Mouse (Mus musculus): ENCODE results near the gene Slc29a1. TPM values are rescaled to one million over a fixed set of nuclear protein-coding genes. Genes with fewer than 3 reads are reported as not detected.

The Slc29a1 gene
- polyA plus RNA-seq, 1 experiment from 2014 or later = 59.1 TPM

GRCm38 (mm10) chr17:45565103-45565502, 34.3 kb downstream of the Slc29a1 start:
- 92% methylated on average over 11 of the region's 11 CpGs for WGBS
- Histone ChIP-seq H3K27me3 (no peaks in the 10 kb centered on the region), H3K9ac (peak overlapping the region; percentile 90), H3K27ac (peak overlapping the region; percentile 77; the same call in 1 of the 2 replicates), H3K4me2 (replicated peaks) (peak overlapping the region; percentile 96), H3K9me3 (no peaks in the 10 kb centered on the region), H3K4me1 (peaks cover 13% of the 10 kb centered on the region), H3K36me3 (peaks cover 41% of the 10 kb centered on the region), H3K4me3 (peak overlapping the region; percentile 87)
- ATAC-seq (ENCODE audit: insufficient number of reproducible peaks, insufficient read depth, low FRiP score, low TSS enrichment) = no peak

- WGBS = 7% methylated on average over 18 of the region's 18 CpGs
- Histone ChIP-seq H3K9me3 (no peaks in the 10 kb centered on the region), H3K4me1 (peaks cover 13% of the 10 kb centered on the region), H3K9ac (peak overlapping the region; percentile 90), H3K36me3 (peaks cover 36% of the 10 kb centered on the region), H3K4me2 (replicated peaks) (peak overlapping the region; percentile 96), H3K27ac (peak overlapping the region; percentile 77), H3K27me3 (no peaks in the 10 kb centered on the region), H3K4me3 (peak overlapping the region; percentile 87)
- no peak; the same call in 1 of the 2 replicates for ATAC-seq (ENCODE audit: insufficient number of reproducible peaks, insufficient read depth, low FRiP score, low TSS enrichment)
Observed at GRCm38 (mm10) chr17:45564531-45565084, 34.8 kb downstream of the Slc29a1 start.

DNA sequence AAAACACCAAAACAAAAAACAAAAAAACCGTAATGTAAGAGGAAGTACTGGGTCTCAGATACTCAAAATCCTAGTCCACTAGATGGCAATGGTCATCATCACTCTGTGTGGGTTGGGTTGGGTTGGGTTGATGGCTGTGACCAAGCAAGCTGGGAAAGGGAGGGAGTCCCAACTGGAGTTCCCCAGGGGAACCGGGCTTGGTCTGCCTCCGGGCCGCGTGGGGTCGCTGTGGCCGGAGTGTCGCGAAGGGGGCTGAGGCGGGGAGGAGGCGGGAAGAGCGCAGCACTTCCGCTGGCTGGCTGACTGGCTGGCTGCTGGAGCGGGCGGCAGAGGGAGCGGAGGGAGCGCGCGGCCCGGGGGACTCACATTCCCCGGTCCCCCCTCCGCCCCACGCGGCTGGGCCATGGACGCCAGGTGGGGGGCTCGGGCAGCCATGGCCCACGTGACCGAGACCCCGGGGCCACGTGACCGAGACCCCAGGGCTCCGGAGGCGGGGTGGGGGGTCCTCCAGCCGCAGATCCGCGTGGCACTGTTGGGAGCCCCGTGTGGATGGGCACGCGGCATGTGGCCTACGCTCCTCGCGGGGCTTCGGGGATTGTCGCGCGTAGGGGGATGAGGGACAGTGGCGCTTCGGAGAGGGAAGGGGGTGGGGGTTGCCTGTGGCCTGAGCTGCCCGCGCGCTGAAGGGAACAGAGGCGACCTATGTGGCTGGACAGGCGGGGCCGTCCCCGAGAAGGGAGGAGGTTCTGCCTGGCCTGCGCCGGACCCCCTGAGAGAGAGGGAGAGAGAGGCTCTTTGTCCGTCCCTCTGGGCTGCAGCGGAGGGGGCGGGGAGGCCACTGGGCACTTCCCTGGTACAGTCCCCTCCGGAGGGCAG, 35.5 kb downstream of the Slc29a1 start, which contains the start of gene Slc35b2:
TSS of gene Slc35b2 (plus strand) at position 220 of the 876 bp plus-strand sequence.
- H3K36me3 ChIP-seq = peaks cover 29% of the 10 kb centered on the region
- no peaks in the 10 kb centered on the region for H3K9me3 ChIP-seq
- peak; percentile 72 for ATAC-seq (ENCODE audit: insufficient number of reproducible peaks, insufficient read depth, low FRiP score, low TSS enrichment)
- WGBS = 2% methylated on average over 47 of the region's 61 CpGs
- peak within 1 kb of the TSS; percentile 96 for H3K4me2 ChIP-seq (replicated peaks)
- H3K9ac ChIP-seq = peak within 1 kb of the TSS; percentile 90
- peak within 1 kb of the TSS; percentile 77 for H3K27ac ChIP-seq
- peak within 1 kb of the TSS; percentile 87 for H3K4me3 ChIP-seq
- H3K27me3 ChIP-seq = no peaks in the 10 kb centered on the region
- H3K4me1 ChIP-seq = peaks cover 13% of the 10 kb centered on the region

GRCm38 (mm10) chr17:45563216-45563615, 36.2 kb downstream of the Slc29a1 start:
- no peak for ATAC-seq (ENCODE audit: insufficient number of reproducible peaks, insufficient read depth, low FRiP score, low TSS enrichment)
- no peaks in the 10 kb centered on the region for H3K27me3 ChIP-seq
- no peaks in the 10 kb centered on the region for H3K9me3 ChIP-seq
- 75% methylated on average over 12 of the region's 12 CpGs for WGBS
- peaks cover 14% of the 10 kb centered on the region for H3K4me1 ChIP-seq
- H3K4me2 ChIP-seq (replicated peaks) = no peak overlapping the region
- H3K27ac ChIP-seq = no peak overlapping the region
- H3K4me3 ChIP-seq = no peak overlapping the region
- H3K9ac ChIP-seq = no peak overlapping the region
- H3K36me3 ChIP-seq = peaks cover 22% of the 10 kb centered on the region

DNA sequence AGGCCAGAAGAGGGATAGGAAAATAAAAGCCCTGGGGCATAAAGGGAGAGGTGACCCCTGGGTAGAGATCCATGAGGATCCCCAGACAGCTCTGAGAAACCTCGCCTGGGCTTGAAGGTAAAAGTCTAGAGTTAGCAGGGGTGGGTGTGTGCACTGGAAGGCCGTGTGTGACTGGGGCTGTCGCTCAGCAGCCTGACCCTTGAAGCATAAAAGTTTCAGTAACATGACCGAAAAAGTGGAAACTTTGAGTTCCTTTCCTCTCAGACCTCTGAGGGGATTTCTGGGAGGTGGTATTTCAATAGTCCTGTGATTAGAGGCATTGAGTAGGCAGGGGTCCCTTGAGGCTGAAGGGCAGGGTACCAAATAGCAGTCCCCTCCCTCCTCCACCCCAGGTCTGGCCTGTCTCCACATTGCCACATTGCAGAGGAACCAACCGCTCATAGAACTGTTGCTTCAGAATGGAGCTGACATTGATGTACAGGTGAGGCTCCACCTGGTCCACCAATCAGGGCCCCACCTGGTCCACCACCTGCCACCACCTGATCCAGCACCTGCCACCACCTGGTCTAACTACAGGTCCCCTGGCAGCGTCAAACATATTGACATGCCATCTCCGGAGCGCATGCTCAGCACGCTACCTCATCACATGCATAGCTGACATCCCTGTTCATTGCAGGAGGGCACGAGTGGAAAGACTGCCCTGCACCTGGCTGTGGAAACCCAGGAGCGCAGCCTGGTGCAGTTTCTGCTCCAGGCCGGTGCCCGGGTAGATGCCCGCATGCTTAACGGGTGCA, 39.5 kb downstream of the Slc29a1 start:
- H3K4me2 ChIP-seq (replicated peaks) = no peak overlapping the region
- H3K9me3 ChIP-seq = no peaks in the 10 kb centered on the region
- 83% methylated on average over 15 of the region's 15 CpGs for WGBS
- peaks cover 19% of the 10 kb centered on the region for H3K4me1 ChIP-seq
- H3K27me3 ChIP-seq = peaks cover 15% of the 10 kb centered on the region
- ATAC-seq (ENCODE audit: insufficient number of reproducible peaks, insufficient read depth, low FRiP score, low TSS enrichment) = no peak
- no peak overlapping the region for H3K4me3 ChIP-seq
- no peak overlapping the region for H3K9ac ChIP-seq
- H3K36me3 ChIP-seq = no peaks in the 10 kb centered on the region
- H3K27ac ChIP-seq = no peak overlapping the region

- WGBS = 48% methylated on average over 16 of the region's 16 CpGs
- ATAC-seq (ENCODE audit: insufficient number of reproducible peaks, insufficient read depth, low FRiP score, low TSS enrichment) = no peak
- Histone ChIP-seq H3K9me3 (no peaks in the 10 kb centered on the region), H3K4me2 (replicated peaks) (no peak overlapping the region), H3K4me1 (peaks cover 14% of the 10 kb centered on the region), H3K36me3 (no peaks in the 10 kb centered on the region), H3K9ac (no peak overlapping the region; the same call in 1 of the 2 replicates), H3K4me3 (no peak overlapping the region), H3K27me3 (peaks cover 15% of the 10 kb centered on the region), H3K27ac (no peak overlapping the region)
Observed at GRCm38 (mm10) chr17:45557998-45558862, 41.2 kb downstream of the Slc29a1 start.

DNA sequence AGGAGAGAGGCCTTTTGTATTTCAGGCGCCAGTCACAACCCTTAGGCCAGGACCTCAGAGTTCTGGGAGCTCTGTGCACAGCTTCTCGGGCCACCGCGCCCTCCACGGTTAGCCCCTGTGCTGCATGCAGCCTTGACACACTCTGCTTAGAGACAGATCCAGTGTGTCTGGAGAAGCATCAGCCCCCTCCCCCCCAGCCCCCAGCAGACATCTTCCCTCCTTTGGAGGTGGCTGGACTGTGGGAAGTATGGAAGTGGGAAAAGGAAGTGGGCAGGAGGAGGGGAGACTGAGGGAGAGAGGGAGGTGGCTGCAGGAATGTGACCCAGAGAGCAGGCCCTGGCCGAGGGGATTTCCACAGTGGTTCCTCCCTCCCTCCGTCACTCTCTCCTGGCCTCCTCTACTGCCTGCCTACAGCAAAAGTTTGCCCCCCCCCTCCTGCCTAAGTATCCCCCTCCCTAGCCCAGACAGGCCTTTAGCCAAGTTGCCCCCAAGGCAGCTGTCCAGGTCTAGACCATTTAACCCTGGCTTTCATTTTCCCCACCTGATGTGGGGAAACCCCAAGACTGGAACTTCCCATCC, 42.1 kb downstream of the Slc29a1 start:
- H3K9me3 ChIP-seq = no peaks in the 10 kb centered on the region
- peaks cover 14% of the 10 kb centered on the region for H3K4me1 ChIP-seq
- ATAC-seq (ENCODE audit: insufficient number of reproducible peaks, insufficient read depth, low FRiP score, low TSS enrichment) = no peak
- peak overlapping the region; percentile 11; the same call in 1 of the 2 replicates for H3K9ac ChIP-seq
- H3K27ac ChIP-seq = no peak overlapping the region
- no peaks in the 10 kb centered on the region for H3K36me3 ChIP-seq
- no peak overlapping the region for H3K4me3 ChIP-seq
- no peak overlapping the region; the same call in 1 of the 2 replicates for H3K4me2 ChIP-seq (replicated peaks)
- peaks cover 18% of the 10 kb centered on the region for H3K27me3 ChIP-seq
- WGBS = 48% methylated on average over 7 of the region's 7 CpGs

GRCm38 (mm10) chr17:45556514-45557245, 42.7 kb downstream of the Slc29a1 start:
- Histone ChIP-seq H3K9me3 (no peaks in the 10 kb centered on the region), H3K36me3 (no peaks in the 10 kb centered on the region), H3K27ac (no peak overlapping the region), H3K27me3 (peaks cover 18% of the 10 kb centered on the region), H3K9ac (no peak overlapping the region), H3K4me3 (peak overlapping the region; percentile 58), H3K4me1 (peaks cover 14% of the 10 kb centered on the region), H3K4me2 (replicated peaks) (peak overlapping the region; percentile 91)
- WGBS = 67% methylated on average over 3 of the region's 3 CpGs
- ATAC-seq (ENCODE audit: insufficient number of reproducible peaks, insufficient read depth, low FRiP score, low TSS enrichment) = no peak

DNA sequence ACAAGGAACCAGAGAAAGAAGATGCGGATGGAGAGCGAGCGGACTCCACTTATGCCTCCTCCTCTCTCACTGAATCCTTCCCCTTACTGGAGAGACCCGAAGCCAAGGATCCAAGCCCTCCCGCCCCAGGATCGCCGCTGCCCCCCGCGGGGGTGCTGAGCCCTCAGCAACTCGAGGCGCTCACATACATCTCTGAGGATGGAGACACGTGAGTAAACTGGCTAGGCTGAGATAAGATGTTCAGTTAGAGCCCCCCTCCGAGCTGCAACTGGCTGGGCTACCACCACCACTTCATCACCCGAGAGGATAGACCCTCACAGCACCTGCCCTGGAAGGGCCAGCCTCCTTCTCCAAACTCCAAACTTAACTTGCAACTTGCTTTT, 43.3 kb downstream of the Slc29a1 start:
- Histone ChIP-seq H3K4me2 (replicated peaks) (peak overlapping the region; percentile 91), H3K27me3 (peaks cover 18% of the 10 kb centered on the region), H3K9me3 (no peaks in the 10 kb centered on the region), H3K36me3 (no peaks in the 10 kb centered on the region), H3K27ac (no peak overlapping the region), H3K4me3 (peak overlapping the region; percentile 58), H3K4me1 (peaks cover 14% of the 10 kb centered on the region), H3K9ac (peak overlapping the region; percentile 72)
- ATAC-seq (ENCODE audit: insufficient number of reproducible peaks, insufficient read depth, low FRiP score, low TSS enrichment) = no peak
- WGBS = 4% methylated on average over 14 of the region's 14 CpGs

DNA sequence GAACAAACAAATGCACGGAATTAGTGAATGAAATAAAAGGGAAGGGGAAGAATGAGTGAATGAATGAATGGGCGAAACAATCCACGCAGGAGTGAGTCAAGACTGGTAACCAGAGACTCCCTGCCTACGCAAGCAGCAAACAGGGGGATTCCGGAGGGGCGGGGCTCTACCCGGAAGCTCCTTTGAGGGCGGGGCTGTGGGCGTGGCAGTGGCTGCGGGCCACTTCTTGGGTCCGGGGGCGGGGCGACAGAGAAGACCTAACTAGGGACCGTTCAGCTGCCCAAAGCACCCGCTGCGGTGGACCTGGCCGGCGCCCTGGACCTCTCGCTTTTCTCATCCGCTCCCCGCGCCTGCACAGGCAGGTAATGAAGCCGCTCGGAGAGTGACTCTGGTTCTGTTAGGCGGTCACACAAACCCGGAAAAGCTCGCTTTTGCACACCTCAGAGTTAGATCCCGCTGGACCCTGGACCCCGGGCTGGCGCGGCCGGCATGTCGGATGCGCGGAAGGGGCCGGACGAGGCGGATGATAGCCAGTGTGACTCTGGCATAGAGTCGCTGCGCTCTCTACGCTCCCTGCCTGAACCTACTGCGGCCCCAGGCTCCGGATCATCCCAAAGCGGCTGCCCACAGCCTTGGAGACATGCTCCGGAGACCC, 43.8 kb downstream of the Slc29a1 start, which contains the start of gene Nfkbie:
TSS of gene Nfkbie (plus strand) at position 252 of the 655 bp plus-strand sequence.
- peak within 1 kb of the TSS; percentile 91 for H3K4me2 ChIP-seq (replicated peaks)
- H3K9me3 ChIP-seq = no peaks in the 10 kb centered on the region
- peaks cover 18% of the 10 kb centered on the region for H3K27me3 ChIP-seq
- peak; percentile 12; the same call in 1 of the 2 replicates for ATAC-seq (ENCODE audit: insufficient number of reproducible peaks, insufficient read depth, low FRiP score, low TSS enrichment)
- H3K9ac ChIP-seq = peak within 1 kb of the TSS; percentile 72
- H3K4me3 ChIP-seq = peak within 1 kb of the TSS; percentile 58
- WGBS = under 1% methylated on average over 45 of the region's 45 CpGs
- no peak within 1 kb of the TSS for H3K27ac ChIP-seq
- H3K36me3 ChIP-seq = no peaks in the 10 kb centered on the region
- H3K4me1 ChIP-seq = peaks cover 14% of the 10 kb centered on the region
